Mouse (Mus musculus) spleen, adult 12 weeks (tissue): Measurements from ENCODE around the gene Ccdc148.

Source experiments
- DNase-seq: peaks from one replicate; pipeline ENCODE4 v3.0.0; 2022; ENCODE audit warnings: low spot score

Gene Ccdc148

GRCm38 (mm10) chr2:58778986-58779495 lies 381.4 kb downstream of the Ccdc148 start:
- DNase-seq = no peak

- no peak for DNase-seq
Measured at GRCm38 (mm10) chr2:58773833-58774232, 386.6 kb downstream of the Ccdc148 start.
